Comparison of ENCODE assay signal across 22 mouse cellular contexts in the genomic region with DNA sequence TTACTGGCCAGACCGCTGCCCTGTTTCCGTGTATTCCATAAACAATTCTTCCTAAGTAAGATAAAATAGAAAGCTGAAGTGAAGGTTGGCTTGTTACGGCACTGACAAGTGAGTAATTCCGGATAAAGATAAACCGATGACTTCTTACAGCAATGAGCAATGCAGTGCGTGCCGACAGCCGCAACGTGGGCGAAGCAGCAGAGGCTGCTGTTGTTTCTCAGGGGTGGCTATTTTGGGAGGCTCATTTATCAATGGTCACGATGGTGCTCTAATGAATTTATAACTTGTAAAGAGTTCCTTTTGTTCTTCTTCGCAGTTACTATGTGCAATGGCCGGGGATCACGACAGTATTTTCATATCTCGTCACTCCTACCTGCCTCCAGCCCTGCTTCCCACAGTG. TPM values are rescaled to one million over a fixed set of nuclear protein-coding genes. Genes with fewer than 3 reads are reported as not detected.
DNase-seq lines count a peak whose midpoint lies in the region; TF ChIP-seq lines count a peak whose summit lies in the region.
"Had no signal": no experiment of that assay in that cellular context is flagged by ENCODE, and none has a peak within 500 bp of the region (broad histone marks: within the 10 kb centered on the region; RNA-seq: fewer than 3 reads in every experiment).

No protein-coding gene starts in this region.

- 0 out of 2 replicates have a peak, but pooled peaks have one; percentile 22 for TF ChIP-seq CTCF in heart, adult 2 months (IDR thresholded peaks at IDR 0.05)
- 0 out of 2 replicates have a peak, but pooled peaks have one; percentile 12 for TF ChIP-seq CTCF in layer of hippocampus, adult 2 months (conservative IDR thresholded peaks at IDR 0.05)

- TF ChIP-seq POLR2A in heart, adult 2 months (IDR thresholded peaks at IDR 0.05; ENCODE audit: insufficient read depth, low read depth, low read length) = no peak

- H3K27me3 ChIP-seq in heart, adult 2 months (ENCODE audit: control insufficient read depth, insufficient read depth, low read length) = no peaks in the 10 kb centered on the region
- peaks cover 27% of the 10 kb centered on the region for H3K27me3 ChIP-seq in embryonic facial prominence, embryonic 10.5 days (replicated peaks; ENCODE audit: low read depth, poor library complexity, severe bottlenecking)
- H3K27me3 ChIP-seq: intestine, embryonic 15.5 days; stomach, embryonic 15.5 days had no signal

- no peak overlapping the region for H3K4me3 ChIP-seq in heart, adult 2 months
- H3K4me3 ChIP-seq in layer of hippocampus, adult 2 months = peak overlapping the region; percentile 9; the same call in 1 of the 2 replicates
- H3K4me3 ChIP-seq in embryonic facial prominence, embryonic 10.5 days = no peak overlapping the region
- H3K4me3 ChIP-seq: hindbrain, embryonic 13.5 days; intestine, embryonic 15.5 days; midbrain, embryonic 13.5 days; stomach, embryonic 15.5 days had no signal

- no peak for TF ChIP-seq EP300 in heart, adult 2 months (IDR thresholded peaks at IDR 0.05; ENCODE audit: insufficient read depth, low read depth, low read length)

- H3K36me3 ChIP-seq in heart, adult 2 months (ENCODE audit: control insufficient read depth, insufficient read depth, low read length) = no peaks in the 10 kb centered on the region
- H3K36me3 ChIP-seq in embryonic facial prominence, embryonic 10.5 days (replicated peaks) = no peaks in the 10 kb centered on the region
- H3K36me3 ChIP-seq: hindbrain, embryonic 13.5 days; intestine, embryonic 15.5 days; midbrain, embryonic 13.5 days; stomach, embryonic 15.5 days had no signal

- H3K79me2 ChIP-seq in heart, adult 2 months (replicated peaks; ENCODE audit: control insufficient read depth, insufficient read depth, low read length) = no peaks in the 10 kb centered on the region

- DNase-seq in heart, adult 2 months = no peak
- no peak for DNase-seq in heart, adult 9 months (ENCODE audit: low spot score in 2 of 2)
- DNase-seq in layer of hippocampus, adult 2 months (ENCODE audit: low spot score in 2 of 2) = peak; percentile 56 to 74
- DNase-seq in layer of hippocampus, postnatal 10 days (ENCODE audit: low spot score in 2 of 2) = no peak
- peak; percentile 10 to 18 for DNase-seq in heart, postnatal 10 days
- peak; percentile 46 to 55 for DNase-seq in left cerebral cortex, postnatal 14 days (ENCODE audit: low spot score in 2 of 2)
- DNase-seq in embryonic facial prominence, embryonic 10.5 days (ENCODE audit: low spot score) = no peak
- no peak for DNase-seq in spleen, postnatal 4 days (ENCODE audit: low spot score in 2 of 2)
- DNase-seq: adrenal gland, postnatal 25 days; cerebellum, postnatal 14 days; gastrocnemius, postnatal 25 days; lung, embryonic 14.5 days; thymus, postnatal 14 days had no signal

- no peak overlapping the region for H3K9ac ChIP-seq in heart, adult 2 months (ENCODE audit: low read depth, low read length)
- H3K9ac ChIP-seq: hindbrain, embryonic 13.5 days; intestine, embryonic 15.5 days; lung, embryonic 14.5 days; midbrain, embryonic 13.5 days; stomach, embryonic 15.5 days had no signal

- no peaks in the 10 kb centered on the region for H3K9me3 ChIP-seq in embryonic facial prominence, embryonic 10.5 days
- H3K9me3 ChIP-seq: intestine, embryonic 15.5 days; stomach, embryonic 15.5 days had no signal

- H3K4me1 ChIP-seq in heart, adult 2 months (ENCODE audit: control insufficient read depth, insufficient read depth, low read length) = no peaks in the 10 kb centered on the region
- peaks cover 7% of the 10 kb centered on the region; the same call in 1 of the 2 replicates for H3K4me1 ChIP-seq in embryonic facial prominence, embryonic 10.5 days

- intact Hi-C loops in heart, adult 2 months (cut with DNase I) = no loop called here
- intact Hi-C loops in heart, postnatal 10 days (cut with DNase I) = no loop called here
- intact Hi-C loops in left cerebral cortex, postnatal 14 days (cut with DNase I) = no loop called here

- H3K27ac ChIP-seq in heart, adult 2 months = no peak overlapping the region
- peak overlapping the region; percentile 53; the same call in 1 of the 2 replicates for H3K27ac ChIP-seq in layer of hippocampus, adult 2 months
- H3K27ac ChIP-seq in embryonic facial prominence, embryonic 10.5 days (replicated peaks) = no peak overlapping the region
- H3K27ac ChIP-seq: hindbrain, embryonic 13.5 days; intestine, embryonic 15.5 days; macrophage; midbrain, embryonic 13.5 days; stomach, embryonic 15.5 days had no signal

- whole genome bisulfite sequencing in heart, adult 2 months = 43% methylated on average over 15 of the region's 15 CpGs
- 94% methylated on average over 15 of the region's 15 CpGs for WGBS in embryonic facial prominence, embryonic 10.5 days

RNA-seq across cellular contexts. Expression of a gene that starts 18.9 kb away (rescaled TPM):
- under 1 TPM; 0.09 to 0.10 TPM for total RNA-seq in heart, adult 2 months (2021)
- 0.35 and 0.38 TPM in 2 replicates for polyA plus RNA-seq in heart, adult 2 months (2012; rRNA removed)
- total RNA-seq in layer of hippocampus, adult 2 months (2021) = 100 to 1,000 TPM; 493 to 508 TPM
- 100 to 1,000 TPM; 222 to 231 TPM for total RNA-seq in layer of hippocampus, postnatal 10 days (2021)
- total RNA-seq in heart, postnatal 10 days (2021) = under 1 TPM; 0.40 to 0.89 TPM
- total RNA-seq in left cerebral cortex, postnatal 14 days (2021) = 100 to 1,000 TPM; 350 to 371 TPM
- 0.60 and 0.95 TPM in 2 replicates for polyA plus RNA-seq in embryonic facial prominence, embryonic 10.5 days (2016; fragmentation: Nextera tagmentation; extraction: Ambion mirVana)
- polyA plus RNA-seq: macrophage had no signal

RNA-seq across cellular contexts. Expression of a gene that starts 24.4 kb away (rescaled TPM):
- 10 to 100 TPM; 23.6 to 23.8 TPM for total RNA-seq in heart, adult 2 months (2021)
- 14.4 and 18.7 TPM in 2 replicates for polyA plus RNA-seq in heart, adult 2 months (2012; rRNA removed)
- total RNA-seq in layer of hippocampus, adult 2 months (2021) = 10 to 100 TPM; 21.5 to 21.9 TPM
- 10 to 100 TPM; 22.2 to 24.7 TPM for total RNA-seq in layer of hippocampus, postnatal 10 days (2021)
- 10 to 100 TPM; 28.4 to 29.2 TPM for total RNA-seq in heart, postnatal 10 days (2021)
- total RNA-seq in left cerebral cortex, postnatal 14 days (2021) = 10 to 100 TPM; 20.7 to 22.6 TPM
- 131 TPM in 2 replicates for polyA plus RNA-seq in embryonic facial prominence, embryonic 10.5 days (2016; fragmentation: Nextera tagmentation; extraction: Ambion mirVana)

RNA-seq across cellular contexts. Expression of a gene that starts 37.1 kb away (rescaled TPM):
- 10 to 100 TPM; 50.8 to 57.6 TPM for total RNA-seq in heart, adult 2 months (2021)
- 19.6 and 41.6 TPM in 2 replicates for polyA plus RNA-seq in heart, adult 2 months (2012; rRNA removed)
- total RNA-seq in layer of hippocampus, adult 2 months (2021) = 10 to 100 TPM; 14.5 to 15.2 TPM
- total RNA-seq in layer of hippocampus, postnatal 10 days (2021) = 1 to 10 TPM; 6.9 to 7.4 TPM
- total RNA-seq in heart, postnatal 10 days (2021) = 10 to 100 TPM; 33.4 to 35.0 TPM
- total RNA-seq in left cerebral cortex, postnatal 14 days (2021) = 10 to 100 TPM; 10.1 to 11.0 TPM
- not detected in 2 replicates for polyA plus RNA-seq in embryonic facial prominence, embryonic 10.5 days (2016; fragmentation: Nextera tagmentation; extraction: Ambion mirVana)
- total RNA-seq: ES-E14 had no signal
- polyA plus RNA-seq: forebrain, embryonic 16.5 days; hindbrain, embryonic 13.5 days; intestine, embryonic 15.5 days; liver, embryonic 11.5 days; lung, embryonic 14.5 days; macrophage; midbrain, embryonic 13.5 days; stomach, embryonic 15.5 days had no signal

RNA-seq across cellular contexts. Expression of a gene that starts 48.1 kb away (rescaled TPM):
- total RNA-seq in heart, adult 2 months (2021) = not detected
- 0.10 and 0.12 TPM in 2 replicates for polyA plus RNA-seq in heart, adult 2 months (2012; rRNA removed)
- total RNA-seq in layer of hippocampus, adult 2 months (2021) = not detected
- total RNA-seq in layer of hippocampus, postnatal 10 days (2021) = under 1 TPM; 0.39 to 0.45 TPM
- total RNA-seq in heart, postnatal 10 days (2021) = not detected
- under 1 TPM in 1 of 2 experiments, not detected in 1; 0.30 TPM for total RNA-seq in left cerebral cortex, postnatal 14 days (2021)
- polyA plus RNA-seq in embryonic facial prominence, embryonic 10.5 days (2016; fragmentation: Nextera tagmentation; extraction: Ambion mirVana) = 0.09 and 0.12 TPM in 2 replicates
- total RNA-seq: adrenal gland, postnatal 25 days; gastrocnemius, postnatal 25 days had no signal
- polyA plus RNA-seq: kidney, embryonic 16.5 days; liver, embryonic 11.5 days; lung, embryonic 14.5 days; macrophage had no signal

RNA-seq across cellular contexts. Expression of a gene that starts 59.2 kb away (rescaled TPM):
- total RNA-seq in heart, adult 2 months (2021) = not detected
- not detected in 2 replicates for polyA plus RNA-seq in heart, adult 2 months (2012; rRNA removed)
- total RNA-seq in layer of hippocampus, adult 2 months (2021) = under 1 TPM; 0.20 to 0.29 TPM
- total RNA-seq in layer of hippocampus, postnatal 10 days (2021) = under 1 TPM; 0.42 to 0.71 TPM
- not detected for total RNA-seq in heart, postnatal 10 days (2021)
- total RNA-seq in left cerebral cortex, postnatal 14 days (2021) = under 1 TPM; 0.24 to 0.40 TPM
- polyA plus RNA-seq in embryonic facial prominence, embryonic 10.5 days (2016; fragmentation: Nextera tagmentation; extraction: Ambion mirVana) = 0.29 and 0.39 TPM in 2 replicates
- total RNA-seq: adrenal gland, postnatal 25 days; gastrocnemius, postnatal 25 days had no signal
- polyA plus RNA-seq: macrophage had no signal

Comparison
In these comparisons a context has a peak if more than half of its experiments do, and no peak if none do; other contexts are left out.
1. DNase-seq: peak in layer of hippocampus, adult 2 months (2 of 2), heart, postnatal 10 days (2 of 2) and left cerebral cortex, postnatal 14 days (2 of 2); none in heart, adult 2 months (0 of 2), heart, adult 9 months (0 of 2), layer of hippocampus, postnatal 10 days (0 of 2), embryonic facial prominence, embryonic 10.5 days (single experiment) and spleen, postnatal 4 days (0 of 2).
2. RNA of a gene that starts 18.9 kb away (total RNA-seq): 493 to 508 TPM in layer of hippocampus, adult 2 months, 350 to 371 TPM in left cerebral cortex, postnatal 14 days and 222 to 231 TPM in layer of hippocampus, postnatal 10 days; 0.40 to 0.89 TPM in heart, postnatal 10 days and 0.09 to 0.10 TPM in heart, adult 2 months; every median in the first group is over 100 times any median in the second.